Mouse (Mus musculus) gastrocnemius, postnatal 25 days (tissue): ENCODE measurements around the gene Clrn2. TPM values are rescaled to one million over a fixed set of nuclear protein-coding genes. Genes with fewer than 3 reads are reported as not detected.
"Not testable (repeated sequence)": the region's sequence is repeated elsewhere in the genome, so short reads cannot be mapped to it uniquely, and the experiment has no call there.

ENCODE experiments used
- DNase-seq: peaks from one replicate; pipeline ENCODE4 v3.0.0; 2022
- long read RNA-seq, 2 experiments: library from polyadenylated mRNA; stranded (forward); transcript quantifications; one replicate each; pipeline ENCODE4 v2.0.0; 2021
- total RNA-seq, 2 experiments: library from RNA; stranded (reverse); gene quantifications; 1 replicate in 1 of 2; 2 replicates in 1 of 2; pipeline ENCODE4 v1.2.3; 2021

Gene Clrn2
- total RNA-seq = not detected
- long read RNA-seq, experiment 1 = 0 reads
- long read RNA-seq, experiment 2 = 0 reads

GRCm38 (mm10) chr5:45453451-45453850 is at the start of gene Clrn2:
Gene Clrn2, plus strand, starts transcription at chr5:45453751.
- no peak for DNase-seq

DNA sequence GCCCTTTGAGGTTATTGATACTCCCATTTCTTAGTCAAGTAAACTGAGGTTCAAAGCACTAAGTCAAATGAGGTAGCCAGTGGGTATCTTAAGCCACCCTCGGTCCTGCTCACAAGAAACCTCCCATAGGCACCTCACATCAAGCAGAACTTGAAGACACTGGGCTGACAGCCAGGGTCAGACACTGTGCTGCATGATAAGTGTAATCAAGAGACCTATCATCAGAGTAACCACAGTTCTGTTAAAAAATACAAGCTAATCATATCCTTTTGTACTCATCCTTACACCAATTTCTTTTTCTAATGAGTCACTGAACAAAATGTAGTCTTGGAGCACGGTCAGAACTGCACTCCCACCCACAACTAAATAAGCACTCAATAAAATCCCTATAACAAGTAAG is 47.4 kb upstream of the Clrn2 start:
- no peak for DNase-seq

DNA sequence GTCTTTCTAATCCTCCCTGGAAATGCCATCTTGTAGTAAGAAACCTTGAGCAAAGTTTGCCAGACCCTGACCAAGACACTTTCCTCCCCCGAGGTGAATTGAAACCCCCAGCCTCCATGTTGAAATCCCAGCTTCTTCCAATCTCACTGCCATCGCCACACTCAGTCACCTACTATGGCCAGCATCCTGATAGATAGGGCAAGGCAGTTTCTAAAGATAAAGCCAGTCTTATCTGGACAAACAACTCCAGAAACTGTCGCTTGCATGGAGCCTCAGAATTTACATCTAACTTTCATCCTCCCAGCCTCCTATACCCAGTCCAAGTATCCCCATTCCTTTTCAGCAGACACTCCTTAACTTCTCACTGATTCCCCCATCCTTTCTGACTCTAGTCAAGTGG is 37.1 kb upstream of the Clrn2 start:
- no peak for DNase-seq

GRCm38 (mm10) chr5:45417859-45418443 is 35.6 kb upstream of the Clrn2 start:
- no peak for DNase-seq

GRCm38 (mm10) chr5:45419841-45420638 is 33.5 kb upstream of the Clrn2 start:
- DNase-seq = no peak

- DNase-seq = no peak
Observed at GRCm38 (mm10) chr5:45421881-45422844, 31.4 kb upstream of the Clrn2 start.

GRCm38 (mm10) chr5:45424021-45424886 is 29.3 kb upstream of the Clrn2 start:
- DNase-seq = no peak

- not testable (repeated sequence) for DNase-seq
Observed at GRCm38 (mm10) chr5:45425771-45426170, 27.8 kb upstream of the Clrn2 start.

DNA sequence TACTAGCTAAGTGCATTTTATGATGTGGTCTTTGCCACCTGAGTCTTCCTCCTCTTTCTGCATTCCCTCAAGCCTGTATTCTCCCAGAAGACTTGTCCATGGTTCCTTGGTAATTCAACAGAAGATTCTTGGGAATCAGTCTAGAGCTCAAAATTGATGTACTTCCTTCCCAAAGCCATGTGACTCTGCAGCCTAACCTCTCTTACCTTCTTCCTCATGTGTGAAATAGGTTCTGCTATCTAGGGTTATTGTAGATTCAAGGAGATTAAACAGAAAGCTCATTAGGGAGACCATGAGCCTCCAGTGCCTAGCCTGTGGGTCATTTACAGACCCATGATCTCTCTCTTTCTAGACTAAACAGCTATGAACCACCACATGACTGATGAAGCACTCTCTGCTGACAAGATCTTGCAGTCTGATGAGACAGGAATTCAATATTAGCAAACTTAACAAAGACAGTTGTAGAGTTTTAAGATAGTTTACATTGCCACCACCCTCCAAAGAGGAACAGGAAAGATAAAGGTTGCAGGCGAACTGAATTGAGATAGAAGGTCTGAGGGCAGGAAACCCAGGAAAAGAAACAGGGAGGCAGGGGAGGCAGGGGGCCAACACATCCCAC is 27.0 kb upstream of the Clrn2 start:
- DNase-seq = no peak

GRCm38 (mm10) chr5:45427891-45428290 is 25.7 kb upstream of the Clrn2 start:
- DNase-seq = no peak

DNA sequence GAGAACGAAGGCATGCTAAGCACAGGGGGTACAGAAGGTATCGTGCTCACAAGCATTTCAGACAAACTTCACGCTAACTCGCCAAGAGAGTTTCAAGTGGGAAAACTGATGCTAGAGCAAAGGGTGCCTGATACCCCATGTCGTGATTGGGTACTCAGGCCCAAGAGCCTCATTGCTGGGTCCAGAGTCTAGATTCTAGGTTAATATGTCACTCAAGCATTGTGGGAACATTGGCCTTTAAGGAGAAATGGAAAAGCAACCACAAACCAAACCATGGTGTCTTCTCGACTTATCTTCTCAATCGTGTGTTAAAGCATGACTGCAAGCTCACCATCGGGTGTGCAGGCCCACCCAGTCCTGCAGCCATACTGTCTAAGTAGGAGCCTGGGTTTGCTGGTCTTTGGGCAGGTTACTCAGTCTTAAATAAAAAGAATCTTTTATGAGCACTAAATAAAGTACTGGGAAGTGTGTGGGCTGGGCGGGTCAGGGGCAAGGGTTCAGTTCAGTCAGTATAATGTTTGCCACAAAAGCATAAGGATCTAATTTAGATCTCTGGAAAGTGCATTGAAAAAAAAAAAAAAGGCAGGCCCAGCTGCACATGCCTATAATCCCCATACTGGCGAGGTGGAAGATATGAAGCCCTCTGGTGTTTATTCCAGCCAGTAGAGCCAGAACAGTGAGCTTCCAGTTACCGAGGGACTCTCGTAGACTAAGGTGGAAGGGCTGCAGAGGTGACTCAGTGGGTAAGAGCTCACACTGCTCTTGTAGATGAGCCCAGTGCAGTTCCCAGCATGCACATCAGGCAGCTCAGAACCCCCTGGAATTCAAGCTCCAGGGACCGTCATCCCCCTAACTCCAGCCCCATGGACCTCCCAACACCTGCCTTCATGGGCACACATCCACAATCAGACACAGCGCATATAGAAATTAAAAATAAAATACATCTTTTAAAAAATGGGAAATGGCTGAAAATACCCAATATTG is 17.3 kb upstream of the Clrn2 start:
- no peak for DNase-seq

DNA sequence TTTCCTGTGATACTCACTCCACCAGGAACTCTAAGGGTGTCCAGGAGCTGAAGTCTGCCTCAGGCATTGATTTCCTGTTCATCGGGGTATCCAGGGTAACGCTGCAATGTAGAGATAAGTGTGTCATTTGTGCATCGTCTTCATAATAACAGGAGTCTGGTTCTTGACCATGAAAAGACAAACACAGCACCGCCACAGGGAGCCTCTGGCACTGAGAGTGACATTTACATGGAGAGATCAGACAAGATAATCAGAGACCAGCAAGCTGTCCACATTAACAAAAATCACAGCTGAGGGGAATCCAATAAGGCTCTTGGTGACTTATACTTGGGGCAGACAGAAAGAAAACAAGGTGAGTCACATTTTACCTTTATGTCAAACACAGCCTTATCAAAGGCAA is 15.7 kb upstream of the Clrn2 start:
- DNase-seq = no peak

GRCm38 (mm10) chr5:45438301-45438700 is 15.2 kb upstream of the Clrn2 start:
- peak; percentile 61 for DNase-seq

- DNase-seq = no peak
Observed at GRCm38 (mm10) chr5:45441124-45441523, 12.4 kb upstream of the Clrn2 start.

GRCm38 (mm10) chr5:45441745-45442144 is 11.8 kb upstream of the Clrn2 start:
- DNase-seq = no peak

- DNase-seq = no peak
Observed at GRCm38 (mm10) chr5:45444130-45444832, 9.3 kb upstream of the Clrn2 start.

DNA sequence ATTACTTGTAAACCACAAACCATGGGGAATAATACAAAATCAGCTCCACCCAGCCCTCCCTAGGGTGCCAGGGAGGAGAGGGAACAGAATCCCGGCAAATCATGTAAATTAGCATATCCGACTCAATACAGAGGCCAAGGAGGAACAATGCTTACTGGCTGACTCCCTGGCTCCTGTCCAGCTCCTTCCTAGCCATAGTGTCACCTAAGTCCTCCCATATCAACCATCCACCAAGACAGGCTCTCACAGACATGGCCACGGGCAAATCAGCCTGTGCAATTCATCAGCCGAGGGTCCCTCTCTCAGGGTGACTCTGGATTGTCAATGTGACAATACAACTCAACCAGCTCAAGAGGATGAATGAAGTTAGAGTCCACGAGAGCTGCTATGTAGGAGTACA is 4.9 kb upstream of the Clrn2 start:
- no peak for DNase-seq

GRCm38 (mm10) chr5:45449206-45449605 is 4.3 kb upstream of the Clrn2 start:
- no peak for DNase-seq
